Mouse (Mus musculus): ENCODE data around the gene Ccdc152. TPM values are rescaled to one million over a fixed set of nuclear protein-coding genes. Genes with fewer than 3 reads are reported as not detected.
A peak's percentile ranks its signal among the peaks of the same experiment; 100 is the strongest.
"Not testable (repeated sequence)": the region's sequence is repeated elsewhere in the genome, so short reads cannot be mapped to it uniquely, and the experiment has no call there.

The Ccdc152 gene
- polyA plus RNA-seq, 1 experiment from 2014 or later = 0.82 TPM

- H3K4me1 ChIP-seq (replicated peaks; ENCODE audit: control insufficient read depth, insufficient read depth) = no peaks in the 10 kb centered on the region
- peak; percentile 57 for DNase-seq (ENCODE audit: low spot score)
- H3K4me2 ChIP-seq (replicated peaks; ENCODE audit: low read depth) = peak overlapping the region; percentile 15; the same call in 1 of the 2 replicates
- ATAC-seq (ENCODE audit: low FRiP score, low TSS enrichment) = peak; percentile 89
- WGBS = 32% methylated on average over 3 of the region's 3 CpGs
- no peaks in the 10 kb centered on the region for H3K36me3 ChIP-seq (ENCODE audit: control insufficient read depth, insufficient read depth, low read length)
- TF ChIP-seq CTCF (IDR thresholded peaks at IDR 0.05; ENCODE audit: low read depth) (no peak), EP300 (optimal IDR thresholded peaks at IDR 0.05) (no peak)
- H3K27me3 ChIP-seq (ENCODE audit: control insufficient read depth, insufficient read depth, low read length) = no peaks in the 10 kb centered on the region
- H3K9me3 ChIP-seq (ENCODE audit: control insufficient read depth, low read length) = no peaks in the 10 kb centered on the region
- H3K27ac ChIP-seq (replicated peaks) = peak overlapping the region; percentile 88
- no peak overlapping the region for H3K9ac ChIP-seq (ENCODE audit: low read length)
- no peak overlapping the region for H3K4me3 ChIP-seq (ENCODE audit: low read depth, low read length)
Observed at GRCm38 (mm10) chr15:3251031-3251717, 52.2 kb downstream of the Ccdc152 start.

- WGBS = 60% methylated on average over 2 of the region's 2 CpGs
- H3K9ac ChIP-seq (ENCODE audit: low read length) = no peak overlapping the region
- H3K9me3 ChIP-seq (ENCODE audit: control insufficient read depth, low read length) = no peaks in the 10 kb centered on the region
- H3K4me2 ChIP-seq (replicated peaks; ENCODE audit: low read depth) = no peak overlapping the region
- H3K27me3 ChIP-seq (ENCODE audit: control insufficient read depth, insufficient read depth, low read length) = no peaks in the 10 kb centered on the region
- DNase-seq (ENCODE audit: low spot score) = no peak
- no peak for ATAC-seq (ENCODE audit: low FRiP score, low TSS enrichment)
- H3K36me3 ChIP-seq (ENCODE audit: control insufficient read depth, insufficient read depth, low read length) = no peaks in the 10 kb centered on the region
- TF ChIP-seq EP300 (optimal IDR thresholded peaks at IDR 0.05) (no peak), CTCF (IDR thresholded peaks at IDR 0.05; ENCODE audit: low read depth) (no peak)
- peak overlapping the region; percentile 81 for H3K27ac ChIP-seq (replicated peaks)
- no peak overlapping the region for H3K4me3 ChIP-seq (ENCODE audit: low read depth, low read length)
- no peaks in the 10 kb centered on the region for H3K4me1 ChIP-seq (replicated peaks; ENCODE audit: control insufficient read depth, insufficient read depth)
Observed at GRCm38 (mm10) chr15:3250620-3251019, 52.7 kb downstream of the Ccdc152 start.

DNA sequence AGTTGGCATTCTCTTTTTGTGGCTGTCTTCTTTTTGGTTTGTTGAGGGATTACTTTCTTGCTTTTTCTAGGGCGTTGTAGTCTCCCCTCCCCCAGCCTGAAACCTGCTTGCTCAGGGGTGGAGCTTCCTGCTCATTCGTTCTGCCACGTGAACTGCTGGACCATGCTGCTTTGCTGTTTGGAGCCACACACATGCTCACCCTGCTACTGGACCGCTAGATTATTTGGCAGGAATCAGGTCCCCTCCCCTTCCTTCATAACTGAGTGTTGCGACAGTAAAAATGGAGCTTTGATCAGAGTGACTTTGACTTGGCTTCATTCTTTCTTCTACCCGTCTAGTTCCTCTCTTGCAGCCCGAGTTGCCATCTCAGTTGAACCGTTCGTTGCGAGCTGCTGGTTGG is 58.3 kb downstream of the Ccdc152 start:
- not testable (repeated sequence) for H3K4me1 ChIP-seq (replicated peaks; ENCODE audit: control insufficient read depth, insufficient read depth); H3K4me3 ChIP-seq (ENCODE audit: low read depth, low read length); H3K9ac ChIP-seq (ENCODE audit: low read length); H3K9me3 ChIP-seq (ENCODE audit: control insufficient read depth, low read length); H3K36me3 ChIP-seq (ENCODE audit: control insufficient read depth, insufficient read depth, low read length); DNase-seq (ENCODE audit: low spot score); H3K4me2 ChIP-seq (replicated peaks; ENCODE audit: low read depth); H3K27me3 ChIP-seq (ENCODE audit: control insufficient read depth, insufficient read depth, low read length); H3K27ac ChIP-seq (replicated peaks); ATAC-seq (ENCODE audit: low FRiP score, low TSS enrichment)
- 83% methylated on average over 10 of the region's 10 CpGs for WGBS

DNA sequence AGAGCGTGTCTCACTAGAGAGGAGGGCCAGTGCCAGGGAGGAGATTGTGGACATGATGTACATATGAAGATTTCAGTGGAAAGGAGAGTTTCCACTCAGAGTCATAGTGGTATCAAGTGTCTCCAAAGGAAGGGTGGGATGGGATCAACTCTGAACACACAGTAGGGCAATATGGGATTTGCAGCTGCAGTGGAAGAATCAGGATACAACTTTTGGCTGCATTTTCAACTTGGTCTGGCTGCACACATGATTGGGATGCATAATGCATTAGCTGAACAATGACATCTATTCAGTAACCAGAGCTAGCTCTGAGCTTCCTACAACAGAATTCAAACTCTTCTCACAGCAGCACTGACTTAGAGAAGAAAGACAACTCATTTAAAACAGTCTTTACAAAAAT is 65.4 kb downstream of the Ccdc152 start:
- WGBS = 96% methylated on average over 1 of the region's 1 CpGs
- Histone ChIP-seq H3K9me3 (ENCODE audit: control insufficient read depth, low read length) (no peaks in the 10 kb centered on the region), H3K27me3 (ENCODE audit: control insufficient read depth, insufficient read depth, low read length) (no peaks in the 10 kb centered on the region), H3K4me1 (replicated peaks; ENCODE audit: control insufficient read depth, insufficient read depth) (no peaks in the 10 kb centered on the region), H3K4me2 (replicated peaks; ENCODE audit: low read depth) (no peak overlapping the region), H3K36me3 (ENCODE audit: control insufficient read depth, insufficient read depth, low read length) (no peaks in the 10 kb centered on the region), H3K4me3 (ENCODE audit: low read depth, low read length) (no peak overlapping the region), H3K27ac (replicated peaks) (no peak overlapping the region), H3K9ac (ENCODE audit: low read length) (no peak overlapping the region)
- DNase-seq (ENCODE audit: low spot score) = no peak
- TF ChIP-seq CTCF (IDR thresholded peaks at IDR 0.05; ENCODE audit: low read depth) (no peak), EP300 (optimal IDR thresholded peaks at IDR 0.05) (no peak)
- ATAC-seq (ENCODE audit: low FRiP score, low TSS enrichment) = no peak

DNA sequence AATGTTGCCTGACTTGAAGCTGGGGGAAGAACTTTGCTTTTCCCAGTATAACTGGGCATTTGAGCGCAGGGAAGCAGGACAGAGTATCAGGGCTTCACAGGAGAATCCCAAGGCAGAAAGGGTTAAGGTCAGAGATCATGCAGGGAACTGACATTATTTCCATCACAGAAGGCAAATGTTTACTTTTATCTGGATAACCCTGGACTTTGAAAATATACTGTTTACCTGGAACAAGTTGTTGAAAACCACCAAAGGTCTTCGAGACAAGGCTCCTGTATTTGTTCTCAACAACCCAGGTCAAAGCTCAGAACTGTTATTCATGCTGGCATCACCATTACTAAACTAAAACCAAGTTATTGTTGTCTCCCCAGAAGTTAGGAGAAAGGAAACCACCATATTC is 67.0 kb downstream of the Ccdc152 start:
- DNase-seq (ENCODE audit: low spot score) (no peak), ATAC-seq (ENCODE audit: low FRiP score, low TSS enrichment) (no peak)
- 56% methylated on average over 2 of the region's 2 CpGs for WGBS
- Histone ChIP-seq H3K9me3 (ENCODE audit: control insufficient read depth, low read length) (no peaks in the 10 kb centered on the region), H3K4me1 (replicated peaks; ENCODE audit: control insufficient read depth, insufficient read depth) (no peaks in the 10 kb centered on the region), H3K36me3 (ENCODE audit: control insufficient read depth, insufficient read depth, low read length) (no peaks in the 10 kb centered on the region), H3K27ac (replicated peaks) (no peak overlapping the region), H3K4me2 (replicated peaks; ENCODE audit: low read depth) (no peak overlapping the region), H3K4me3 (ENCODE audit: low read depth, low read length) (no peak overlapping the region), H3K9ac (ENCODE audit: low read length) (no peak overlapping the region), H3K27me3 (ENCODE audit: control insufficient read depth, insufficient read depth, low read length) (no peaks in the 10 kb centered on the region)
- TF ChIP-seq CTCF (IDR thresholded peaks at IDR 0.05; ENCODE audit: low read depth) = no peak
- no peak for TF ChIP-seq EP300 (optimal IDR thresholded peaks at IDR 0.05)

- Histone ChIP-seq H3K4me2 (replicated peaks; ENCODE audit: low read depth) (no peak overlapping the region), H3K9me3 (ENCODE audit: control insufficient read depth, low read length) (no peaks in the 10 kb centered on the region), H3K27ac (replicated peaks) (no peak overlapping the region), H3K4me3 (ENCODE audit: low read depth, low read length) (no peak overlapping the region), H3K4me1 (replicated peaks; ENCODE audit: control insufficient read depth, insufficient read depth) (no peaks in the 10 kb centered on the region), H3K9ac (ENCODE audit: low read length) (no peak overlapping the region), H3K36me3 (ENCODE audit: control insufficient read depth, insufficient read depth, low read length) (no peaks in the 10 kb centered on the region), H3K27me3 (ENCODE audit: control insufficient read depth, insufficient read depth, low read length) (no peaks in the 10 kb centered on the region)
- ATAC-seq (ENCODE audit: low FRiP score, low TSS enrichment) = no peak
- WGBS = 83% methylated on average over 3 of the region's 3 CpGs
- TF ChIP-seq CTCF (IDR thresholded peaks at IDR 0.05; ENCODE audit: low read depth) = no peak
- TF ChIP-seq EP300 (optimal IDR thresholded peaks at IDR 0.05) = no peak
- no peak for DNase-seq (ENCODE audit: low spot score)
Observed at GRCm38 (mm10) chr15:3233837-3234551, 69.3 kb downstream of the Ccdc152 start.
